Mouse (Mus musculus): ENCODE measurements around the gene Chad. TPM values are rescaled to one million over a fixed set of nuclear protein-coding genes. Genes with fewer than 3 reads are reported as not detected.

Gene Chad
- 0.27 and 0.63 TPM in 2 replicates for polyA plus RNA-seq (2015; fragmentation: Nextera tagmentation; extraction: Ambion mirVana)

DNA sequence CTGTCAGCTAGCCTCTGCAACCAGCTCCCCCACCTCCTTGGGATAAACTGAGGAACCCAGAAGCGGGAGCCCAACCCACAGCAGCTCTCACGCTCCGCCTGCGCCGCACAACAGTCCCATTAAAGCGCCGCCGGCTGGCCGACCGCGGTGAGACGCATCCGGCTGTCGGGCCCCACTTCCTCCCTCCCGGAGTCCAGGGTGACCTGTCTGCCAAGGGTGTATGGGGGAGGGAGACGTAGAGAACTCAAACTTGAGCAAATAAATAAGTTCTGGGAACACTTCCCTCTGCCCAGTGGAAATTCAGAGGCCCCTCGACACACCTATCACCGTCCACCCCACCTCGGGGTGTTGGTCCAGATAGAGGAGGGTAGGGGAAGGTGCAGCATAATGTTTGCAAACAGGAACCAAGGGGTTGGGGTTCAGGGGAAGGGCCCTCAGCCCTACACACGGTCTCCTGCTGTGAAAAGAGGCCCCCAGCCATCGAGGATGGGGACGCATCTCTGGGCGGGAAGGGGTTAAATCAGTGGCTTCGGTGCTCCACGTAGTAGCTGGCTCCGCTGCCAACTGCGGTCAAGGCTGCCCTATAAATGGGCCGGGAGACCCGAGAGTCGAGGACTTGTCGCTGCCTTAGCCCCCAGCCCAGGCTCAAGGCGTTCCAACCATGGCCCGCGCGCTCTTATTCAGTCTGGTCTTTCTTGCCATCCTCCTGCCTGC is at the start of gene Chad:
Gene Chad (plus strand): TSS at position 611 of the 714 bp plus-strand sequence.

DNA sequence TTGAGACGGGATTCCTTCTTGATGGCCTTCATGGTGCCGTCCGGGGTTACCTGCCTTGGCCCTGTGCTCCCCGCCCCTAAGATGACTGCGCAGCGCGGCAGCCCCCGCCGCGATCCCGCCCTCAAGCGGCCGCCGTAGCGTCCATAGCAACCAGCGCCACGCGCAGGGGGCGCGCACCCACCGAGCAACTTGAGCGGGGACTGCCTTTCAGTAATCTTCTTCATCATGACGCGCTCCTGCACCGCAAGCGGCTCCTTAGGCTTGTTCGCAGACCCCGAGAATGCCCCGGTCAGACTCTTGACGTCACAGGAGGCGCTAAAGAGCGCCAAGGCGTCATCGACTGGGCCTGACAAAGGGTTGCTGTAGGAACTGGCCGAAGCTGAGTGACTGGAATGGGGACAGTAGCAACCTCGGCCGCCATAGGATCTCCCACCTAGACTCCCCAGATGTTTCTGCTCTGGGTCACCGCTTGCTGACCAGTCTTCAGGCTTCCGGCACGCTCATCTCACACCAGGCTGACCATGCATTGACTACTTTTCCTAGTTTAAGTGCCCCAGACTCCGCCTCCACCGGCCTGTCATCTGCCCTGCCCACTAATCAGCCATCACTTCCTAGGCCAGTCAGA is 43.5 kb upstream of the Chad start, which contains the start of gene Mycbpap:
Gene Mycbpap (minus strand): TSS at position 524 of the 625 bp plus-strand sequence.

DNA sequence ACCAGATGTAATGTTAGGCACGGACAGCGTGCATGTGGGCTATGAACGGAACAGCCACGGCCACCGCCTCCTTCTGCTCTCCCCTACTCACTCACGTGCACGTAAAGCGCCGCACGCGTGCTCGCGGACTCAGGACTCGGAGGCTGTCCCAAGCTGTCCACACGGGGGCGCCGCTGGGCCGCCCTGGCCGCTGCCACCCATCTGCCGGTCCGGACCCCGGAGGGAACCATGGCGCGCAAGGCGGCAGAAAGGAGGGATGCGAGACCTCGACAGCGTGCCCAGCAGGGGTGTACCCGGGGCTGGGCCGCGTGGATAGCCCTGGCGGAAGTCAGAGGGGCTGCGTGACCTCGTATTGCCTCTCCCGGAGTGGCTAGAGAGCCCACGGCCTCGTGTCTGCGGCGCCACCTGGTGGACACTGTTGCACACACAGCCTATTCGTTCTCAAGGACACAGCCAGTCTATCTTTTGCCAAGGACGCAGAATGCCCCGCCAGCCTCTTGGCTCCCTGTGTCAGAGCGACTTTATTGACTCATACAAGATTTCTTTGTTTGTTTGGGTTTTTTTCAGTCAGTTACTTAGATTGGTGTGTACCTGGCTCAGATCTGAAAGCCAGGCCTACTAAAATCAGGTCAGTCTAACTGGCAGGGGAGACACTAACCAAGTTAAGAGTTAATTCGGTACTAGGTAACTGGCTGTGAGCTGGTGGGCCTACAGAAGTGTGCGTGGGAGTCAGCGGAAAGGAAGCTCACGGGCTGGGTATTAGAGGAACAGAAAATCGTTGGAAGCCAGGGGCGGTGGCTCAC is 15.8 kb upstream of the Chad start, which contains the start of gene Rsad1:
Gene Rsad1 (minus strand): TSS at position 368 of the 803 bp plus-strand sequence.

DNA sequence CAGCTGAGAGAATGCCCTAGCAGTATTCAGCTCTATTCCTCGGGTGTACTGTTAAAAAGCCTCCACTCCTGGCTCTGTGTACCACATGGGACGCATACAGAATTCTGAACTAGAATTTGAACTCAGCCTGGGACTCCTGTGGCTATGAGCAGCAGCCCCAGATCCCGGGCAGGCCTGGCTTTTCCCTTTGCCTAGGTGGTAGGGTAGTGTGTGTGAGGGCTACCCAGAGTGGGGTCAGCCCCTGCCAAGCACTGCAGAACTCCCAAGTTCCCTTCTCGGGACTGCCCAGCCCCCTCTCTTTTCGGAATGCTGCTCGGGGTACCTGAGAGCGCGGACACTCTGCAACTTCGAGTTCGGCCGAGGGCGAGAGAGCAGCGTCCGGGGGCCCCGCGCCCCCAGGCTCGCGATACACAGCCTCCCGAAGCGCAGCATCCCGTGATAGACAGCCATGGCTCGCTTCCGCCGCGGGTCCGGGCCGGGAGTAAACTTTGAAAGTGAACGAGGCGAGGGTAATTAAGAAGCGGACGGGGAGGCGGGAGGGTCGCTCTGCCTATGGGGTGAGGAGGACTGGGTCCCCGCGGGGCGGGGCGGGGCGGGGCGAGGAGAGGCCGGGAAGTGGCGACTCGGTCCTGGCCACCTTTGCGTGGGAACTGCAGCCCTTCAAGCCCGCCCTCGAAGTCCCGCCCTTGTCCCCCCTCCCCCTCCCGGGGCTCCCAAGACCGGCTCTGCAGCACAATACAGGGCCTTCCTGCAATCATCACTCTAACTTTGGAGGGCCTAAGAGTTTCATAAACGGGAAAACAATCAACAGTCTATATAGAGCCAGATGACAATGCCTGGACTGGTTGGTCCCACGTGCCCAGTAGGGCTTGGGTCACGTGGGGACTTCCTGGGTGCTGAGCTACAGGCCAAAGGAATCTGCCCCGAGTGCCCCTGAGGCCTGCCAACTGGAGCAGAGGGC is 36.8 kb downstream of the Chad start, which contains the start of gene Acsf2:
Gene Acsf2 (minus strand): TSS at position 551 of the 961 bp plus-strand sequence.

Other genes with a start within 250 kb of the Chad start
- 61.7 and 75.9 TPM in 2 replicates for gene Luc7l3, start 243.1 kb upstream of the Chad start, polyA plus RNA-seq (2015; fragmentation: Nextera tagmentation; extraction: Ambion mirVana)
- 27.6 and 35.5 TPM in 2 replicates for gene Ankrd40, start 237.0 kb upstream of the Chad start, polyA plus RNA-seq (2015; fragmentation: Nextera tagmentation; extraction: Ambion mirVana)
- gene Abcc3, start 172.1 kb upstream of the Chad start, polyA plus RNA-seq (2015; fragmentation: Nextera tagmentation; extraction: Ambion mirVana): 4.8 and 5.8 TPM in 2 replicates
- gene Cacna1g, start 90.8 kb upstream of the Chad start, polyA plus RNA-seq (2015; fragmentation: Nextera tagmentation; extraction: Ambion mirVana): 1.8 and 1.9 TPM in 2 replicates
- 0.08 TPM in 1 of 2 replicates, not detected in the other for gene Spata20, start 78.9 kb upstream of the Chad start, polyA plus RNA-seq (2015; fragmentation: Nextera tagmentation; extraction: Ambion mirVana)
- 6.0 and 12.5 TPM in 2 replicates for gene Epn3, start 65.1 kb upstream of the Chad start, polyA plus RNA-seq (2015; fragmentation: Nextera tagmentation; extraction: Ambion mirVana)
- 1.7 and 2.1 TPM in 2 replicates for gene Mycbpap, start 43.3 kb upstream of the Chad start, polyA plus RNA-seq (2015; fragmentation: Nextera tagmentation; extraction: Ambion mirVana)
- gene Rsad1, start 15.8 kb upstream of the Chad start, polyA plus RNA-seq (2015; fragmentation: Nextera tagmentation; extraction: Ambion mirVana): 2.9 and 4.0 TPM in 2 replicates
- 5.8 and 14.8 TPM in 2 replicates for gene Acsf2, start 36.8 kb downstream of the Chad start, polyA plus RNA-seq (2015; fragmentation: Nextera tagmentation; extraction: Ambion mirVana)
- 56.7 and 86.4 TPM in 2 replicates for gene Lrrc59, start 64.7 kb downstream of the Chad start, polyA plus RNA-seq (2015; fragmentation: Nextera tagmentation; extraction: Ambion mirVana)
- gene Mrpl27, start 88.7 kb downstream of the Chad start, polyA plus RNA-seq (2015; fragmentation: Nextera tagmentation; extraction: Ambion mirVana): 200 and 258 TPM in 2 replicates
- gene Eme1, start 88.9 kb downstream of the Chad start, polyA plus RNA-seq (2015; fragmentation: Nextera tagmentation; extraction: Ambion mirVana): 3.0 and 3.4 TPM in 2 replicates
- 16.6 and 17.5 TPM in 2 replicates for gene Xylt2, start 112.5 kb downstream of the Chad start, polyA plus RNA-seq (2015; fragmentation: Nextera tagmentation; extraction: Ambion mirVana)
- gene Gm11541, start 139.5 kb downstream of the Chad start, polyA plus RNA-seq (2015; fragmentation: Nextera tagmentation; extraction: Ambion mirVana): 0.30 and 1.1 TPM in 2 replicates
- 0.11 TPM in 1 of 2 replicates, not detected in the other for gene Cdc34b, start 176.7 kb downstream of the Chad start, polyA plus RNA-seq (2015; fragmentation: Nextera tagmentation; extraction: Ambion mirVana)
- gene Tmem92, start 217.7 kb downstream of the Chad start, polyA plus RNA-seq (2015; fragmentation: Nextera tagmentation; extraction: Ambion mirVana): not detected in 2 replicates